Mouse (Mus musculus) spleen, adult 2 months (tissue): ENCODE results near the gene Pck2.

ENCODE experiments used
- CTCF ChIP-seq: fragments of 200-500 bp; IDR thresholded peaks from 2 replicates; pipeline ENCODE4 v1.5.1; 2011; ENCODE audit warnings: mild to moderate bottlenecking, inconsistent platforms; ENCODE audit not compliant: insufficient read depth, insufficient read length, insufficient replicate concordance; ENCODE audit errors: extremely low read depth
- POLR2A ChIP-seq: fragments of 200-500 bp; IDR thresholded peaks from 2 replicates; pipeline ENCODE4 v1.6.1; 2011; ENCODE audit warnings: low read depth, low read length, inconsistent platforms

DNA sequence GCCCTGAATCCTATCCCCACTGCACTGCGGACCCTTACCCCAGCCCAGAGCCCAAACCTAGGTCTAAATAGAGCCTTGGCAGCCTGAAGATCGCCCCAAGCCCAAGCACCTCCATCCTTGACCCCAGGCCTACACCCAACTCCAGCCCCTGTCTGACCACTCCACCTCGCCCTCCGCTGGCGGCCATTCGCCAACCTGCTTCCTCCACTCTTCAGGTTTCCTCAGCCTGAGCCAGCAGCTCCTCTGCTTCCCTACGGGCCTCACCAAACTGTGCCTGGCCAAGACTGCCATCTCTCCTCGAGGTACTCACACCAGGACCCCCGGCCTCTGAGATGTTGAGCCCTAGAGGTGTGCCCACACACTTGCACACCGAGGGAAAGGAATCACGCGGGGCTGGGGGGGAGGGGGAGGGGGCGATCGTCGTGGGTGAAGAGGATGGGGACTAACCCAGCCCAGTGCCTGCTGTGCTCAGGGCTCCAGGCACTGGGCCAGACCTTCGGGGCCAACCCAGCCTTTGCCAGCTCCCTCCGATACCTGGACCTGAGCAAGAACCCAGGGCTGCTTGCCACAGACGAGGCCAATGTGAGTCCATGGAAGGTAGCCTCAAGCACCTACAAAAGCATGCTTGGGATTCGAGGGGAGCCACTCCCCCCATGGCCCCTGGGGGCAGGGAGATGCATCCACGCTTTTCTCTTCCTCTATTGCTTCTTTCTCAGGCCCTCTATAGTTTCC, 44.4 kb upstream of the Pck2 start:
- TF ChIP-seq POLR2A (no peak), CTCF (no peak)
